Mouse (Mus musculus) ES-CJ7 (cell line): ENCODE results near the gene Tmem206.
A peak's percentile ranks its signal among the peaks of the same experiment; 100 is the strongest.

Experiments
- DNase-seq: peaks from one replicate; pipeline ENCODE4 v3.0.0; 2011; ENCODE audit warnings: low read depth, low spot score

Tmem206 gene

DNA sequence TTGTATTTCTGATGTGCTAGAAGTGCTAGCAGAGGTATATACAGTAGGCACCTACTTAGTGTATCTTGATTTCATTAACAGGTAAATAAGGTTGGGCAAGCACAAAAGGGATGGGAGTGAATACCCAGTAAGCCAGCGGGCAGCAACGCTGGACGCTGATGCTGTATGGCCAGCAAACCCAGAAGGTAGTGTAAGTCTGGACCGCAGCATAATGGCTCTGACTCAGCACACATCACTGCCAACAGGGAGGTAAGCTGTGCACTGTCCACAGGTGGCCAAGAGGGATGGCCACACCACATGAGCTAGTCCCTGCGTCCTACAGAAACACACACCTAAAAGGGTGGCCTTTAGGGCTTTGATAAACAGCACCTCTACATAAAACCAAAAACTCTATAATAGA is 24.6 kb downstream of the Tmem206 start:
- no peak for DNase-seq

DNA sequence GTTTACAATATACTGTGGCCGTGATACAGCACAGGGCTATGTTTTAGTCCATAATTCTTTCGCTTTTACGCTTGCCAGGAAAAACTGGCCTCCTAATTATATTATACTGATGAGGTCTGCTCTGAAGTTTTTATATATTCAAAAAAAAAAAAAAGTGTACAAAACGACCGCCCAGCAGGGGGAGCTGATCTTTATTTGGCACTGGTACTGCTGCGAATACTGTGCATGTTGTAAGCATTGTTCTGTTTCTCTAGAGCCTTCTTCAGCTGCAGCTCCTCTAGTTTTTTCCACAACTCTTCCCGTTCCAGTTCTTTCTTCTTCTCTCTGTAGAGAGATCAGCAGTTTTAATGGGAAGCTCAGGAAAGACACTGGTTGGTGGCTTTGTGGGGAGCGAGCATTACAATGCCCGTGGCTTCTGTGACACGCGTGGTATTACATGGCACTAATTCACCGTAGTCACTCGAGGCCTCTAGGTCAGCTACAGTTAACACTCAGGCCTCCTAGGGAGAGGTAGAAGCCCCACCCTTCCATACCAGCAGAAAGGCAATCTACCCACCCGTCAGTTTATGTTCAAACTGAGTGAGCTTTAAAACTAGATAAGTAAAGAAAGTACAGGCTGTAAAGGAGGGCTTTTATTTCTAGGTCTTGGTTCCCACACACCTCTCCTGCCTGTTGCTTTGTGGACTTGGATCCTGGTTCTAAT is 27.2 kb downstream of the Tmem206 start:
- DNase-seq = peak; percentile 52

DNA sequence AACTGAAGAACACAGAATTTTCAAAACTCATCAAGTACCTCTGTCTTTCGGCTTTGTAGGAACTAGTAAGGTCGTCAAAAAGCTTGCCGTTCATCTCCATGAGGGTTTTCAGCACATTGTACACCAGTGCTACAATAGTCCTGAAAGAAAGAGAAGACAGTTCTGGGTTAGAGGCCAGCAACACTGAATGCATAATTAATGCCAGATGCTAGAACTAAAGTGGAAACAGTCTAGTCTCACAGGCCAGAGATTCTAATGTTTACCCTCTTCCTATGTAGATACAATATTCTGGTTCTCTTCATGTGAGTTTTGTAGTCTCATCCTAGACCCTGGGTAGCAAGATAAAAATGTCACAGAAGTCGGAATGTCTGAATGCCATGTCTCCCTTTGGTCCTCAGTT is 28.1 kb downstream of the Tmem206 start:
- DNase-seq = no peak

DNA sequence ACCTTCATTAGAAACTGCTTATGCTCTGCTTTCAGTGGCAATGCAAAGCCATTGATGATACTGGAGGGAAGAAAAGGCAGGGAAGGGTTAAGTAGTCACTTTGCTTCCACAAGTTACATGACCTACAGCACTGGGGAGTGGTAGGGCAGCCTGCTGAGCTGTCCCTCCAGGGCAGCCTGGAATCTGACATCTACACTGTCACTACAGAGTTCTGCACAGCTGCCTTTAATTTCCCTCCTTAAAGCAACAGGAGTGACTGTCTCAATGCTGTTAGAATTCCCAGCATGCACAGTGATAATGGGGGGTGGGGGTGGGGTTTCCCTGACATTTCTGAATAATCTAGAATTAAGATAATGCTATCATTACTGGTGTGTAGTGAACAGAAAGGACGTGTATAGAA is 31.2 kb downstream of the Tmem206 start:
- DNase-seq = no peak

DNA sequence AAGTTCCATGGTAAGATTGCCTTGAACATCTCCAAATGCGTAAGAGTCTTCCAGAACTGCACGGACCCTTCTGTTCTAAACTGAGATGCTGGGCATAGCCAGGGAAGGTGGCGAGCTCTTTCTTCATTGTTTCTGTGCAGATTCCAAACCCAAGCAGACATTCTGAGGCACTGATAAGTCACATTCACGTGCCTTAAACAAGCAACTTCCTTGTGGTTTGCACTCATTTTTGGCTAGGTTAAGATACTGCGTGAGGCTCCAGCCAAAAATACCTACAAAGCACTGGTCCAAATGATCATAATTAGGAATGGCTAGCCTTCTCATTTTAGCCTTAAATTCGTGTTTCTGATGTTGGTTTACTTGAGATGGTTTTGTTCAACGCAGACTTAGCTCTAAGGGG is 33.8 kb downstream of the Tmem206 start:
- DNase-seq = no peak

DNA sequence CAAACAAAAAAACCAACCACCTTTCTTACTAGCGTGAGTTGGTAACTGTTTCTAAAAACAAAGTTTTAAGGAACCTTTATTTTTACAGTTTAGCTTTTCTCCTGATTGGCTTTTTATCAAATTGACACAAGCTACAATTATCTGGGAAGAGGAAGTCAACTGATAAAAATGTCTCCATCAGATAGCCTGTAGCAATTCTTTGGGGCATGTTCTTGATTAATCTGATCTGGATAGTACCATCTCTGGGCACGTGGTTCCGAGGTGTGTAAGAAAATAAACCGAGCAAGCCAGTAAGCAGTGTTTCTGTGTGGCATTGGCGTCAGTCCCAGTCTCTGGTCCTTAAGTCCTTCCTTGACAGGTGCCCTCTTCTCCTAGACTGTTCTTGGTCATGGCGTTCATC is 36.7 kb downstream of the Tmem206 start:
- DNase-seq = no peak

DNA sequence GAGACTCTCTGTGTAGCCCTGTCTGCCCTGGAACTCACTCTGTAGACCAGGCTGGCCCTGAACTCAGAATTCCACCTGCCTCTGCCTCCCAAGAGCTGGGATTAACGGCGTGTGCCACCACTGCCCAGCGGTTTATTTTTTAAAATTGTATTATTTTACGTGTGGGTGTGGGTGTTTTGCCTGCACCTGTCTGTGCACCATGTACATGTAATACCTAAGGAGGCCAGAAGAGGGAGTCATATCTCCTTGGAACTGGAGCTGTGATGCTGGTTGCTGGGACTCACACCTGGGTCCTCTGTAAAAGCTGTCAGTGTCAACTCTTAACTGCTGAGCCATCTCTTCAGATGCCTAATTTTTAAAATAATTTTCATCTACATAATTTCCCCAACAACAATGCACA is 38.8 kb downstream of the Tmem206 start:
- DNase-seq = peak; percentile 76

DNA sequence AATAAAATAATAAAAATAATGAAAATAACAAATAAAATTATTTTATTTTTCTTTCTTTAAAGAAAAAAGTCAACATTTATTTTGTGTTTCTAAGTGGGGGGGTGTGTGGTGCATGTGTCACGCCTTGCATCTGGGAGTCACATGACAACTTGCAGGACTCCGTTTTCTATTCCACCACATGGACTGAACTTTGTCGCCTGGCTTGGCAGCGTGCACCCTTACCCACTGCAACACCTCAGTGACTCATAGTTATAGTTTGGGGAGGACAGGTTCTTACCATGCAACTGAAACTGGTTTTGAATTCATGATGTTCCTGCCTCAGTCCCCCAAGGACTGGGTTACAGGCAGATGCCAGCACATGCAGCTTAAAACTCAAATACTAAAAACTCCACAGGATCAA is 42.5 kb downstream of the Tmem206 start:
- no peak for DNase-seq

DNA sequence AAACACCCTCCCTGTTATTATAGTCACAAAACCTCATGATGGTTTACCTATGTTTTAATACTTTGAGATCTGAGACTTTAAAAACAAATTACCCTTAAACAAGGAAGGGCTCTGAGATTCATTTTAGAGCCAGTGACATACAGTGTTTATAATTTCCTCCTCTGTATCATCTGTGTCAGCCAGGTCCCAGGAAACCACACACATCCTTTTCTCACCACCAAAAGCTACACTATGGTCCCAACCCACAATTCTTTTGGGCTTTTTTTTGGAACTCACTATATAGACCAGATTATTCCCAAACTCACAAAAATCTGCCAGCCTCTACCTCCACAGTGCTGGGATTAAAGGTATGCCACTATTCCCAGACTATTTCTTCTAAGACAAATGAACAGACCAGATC is 43.4 kb downstream of the Tmem206 start:
- DNase-seq = no peak

DNA sequence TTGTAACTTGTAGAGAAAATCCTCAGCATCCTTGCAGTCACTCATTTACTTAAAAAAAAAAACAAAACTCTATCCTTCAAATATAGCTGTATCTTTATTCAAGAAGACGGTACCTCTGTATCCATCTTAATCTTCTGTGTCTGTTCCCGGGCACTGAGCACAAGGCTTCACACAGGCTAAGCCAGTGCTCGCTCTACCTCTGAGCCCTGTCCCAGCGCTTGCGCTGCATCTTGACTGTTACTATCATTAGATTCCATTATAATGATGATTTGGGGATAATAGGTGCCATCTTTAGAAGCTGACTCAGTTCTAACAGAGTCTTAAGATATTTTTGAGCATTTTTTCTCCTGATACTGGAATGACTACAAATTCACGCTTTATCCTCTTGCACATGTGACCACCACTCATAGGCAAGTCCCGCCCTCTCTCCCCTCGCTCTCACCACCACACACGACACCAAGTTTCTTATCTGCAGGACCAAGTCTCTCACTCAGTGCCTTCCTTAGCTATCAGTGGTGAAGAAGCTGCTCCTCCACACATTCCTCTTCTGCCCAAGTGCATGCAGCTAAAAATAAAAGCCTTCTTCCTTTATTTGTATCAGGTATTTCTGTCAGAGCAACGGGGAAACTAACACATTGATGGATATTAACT is 49.4 kb downstream of the Tmem206 start:
- no peak for DNase-seq

DNA sequence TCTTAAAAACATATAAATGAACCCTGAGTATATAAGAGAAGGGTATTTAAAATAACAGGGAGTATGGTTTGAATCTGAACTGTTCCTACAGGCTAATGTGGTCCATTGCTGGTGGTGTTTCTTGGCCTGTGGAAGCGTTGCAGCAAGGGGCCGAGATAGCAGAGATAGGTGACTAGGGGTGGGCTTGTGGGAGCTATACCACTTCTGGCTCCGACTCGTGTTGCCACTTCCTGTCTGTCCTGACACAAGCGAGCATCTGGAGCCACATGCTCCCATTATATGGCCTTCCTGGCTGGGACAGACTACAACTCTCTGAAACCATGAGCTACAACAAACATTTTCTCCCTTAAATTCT is 49.9 kb downstream of the Tmem206 start:
- DNase-seq = no peak

DNA sequence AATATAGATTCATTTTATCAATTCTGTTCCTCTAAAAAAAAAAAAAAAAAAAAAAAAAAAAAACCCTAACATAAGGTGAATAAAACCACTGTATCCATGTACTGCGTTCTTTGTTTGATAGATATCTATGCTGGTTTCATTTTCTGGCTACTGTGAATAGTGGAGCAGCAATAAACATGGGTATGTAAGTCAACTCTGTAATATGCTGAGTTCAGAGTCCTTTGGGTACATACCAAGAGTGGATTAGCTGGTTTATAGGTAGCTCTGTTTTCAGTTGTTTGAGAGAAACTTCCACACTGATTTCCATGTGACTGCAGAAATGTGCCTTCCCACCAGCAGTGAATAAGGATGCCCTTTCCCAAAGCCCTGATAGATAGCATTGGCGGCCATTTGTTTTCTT is 52.4 kb downstream of the Tmem206 start:
- no peak for DNase-seq

DNA sequence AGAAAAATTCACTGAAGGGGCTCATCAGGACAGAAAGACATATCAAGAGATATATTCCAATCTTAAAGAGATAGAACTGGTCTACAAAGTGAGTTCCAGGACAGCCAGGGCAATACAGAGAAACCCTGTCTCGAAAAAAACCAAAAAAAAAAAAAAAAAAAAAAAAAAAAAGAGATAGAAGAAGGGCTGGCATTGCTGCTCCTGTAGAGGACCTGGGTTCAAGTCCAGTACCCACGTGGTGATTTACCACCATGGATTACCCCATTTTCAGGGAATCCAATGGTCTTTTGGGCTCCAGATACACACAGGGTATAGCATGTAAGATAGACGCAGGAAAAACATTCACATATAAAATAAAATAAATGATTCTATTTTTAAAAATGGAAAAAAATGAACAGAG is 55.1 kb downstream of the Tmem206 start:
- DNase-seq = no peak

DNA sequence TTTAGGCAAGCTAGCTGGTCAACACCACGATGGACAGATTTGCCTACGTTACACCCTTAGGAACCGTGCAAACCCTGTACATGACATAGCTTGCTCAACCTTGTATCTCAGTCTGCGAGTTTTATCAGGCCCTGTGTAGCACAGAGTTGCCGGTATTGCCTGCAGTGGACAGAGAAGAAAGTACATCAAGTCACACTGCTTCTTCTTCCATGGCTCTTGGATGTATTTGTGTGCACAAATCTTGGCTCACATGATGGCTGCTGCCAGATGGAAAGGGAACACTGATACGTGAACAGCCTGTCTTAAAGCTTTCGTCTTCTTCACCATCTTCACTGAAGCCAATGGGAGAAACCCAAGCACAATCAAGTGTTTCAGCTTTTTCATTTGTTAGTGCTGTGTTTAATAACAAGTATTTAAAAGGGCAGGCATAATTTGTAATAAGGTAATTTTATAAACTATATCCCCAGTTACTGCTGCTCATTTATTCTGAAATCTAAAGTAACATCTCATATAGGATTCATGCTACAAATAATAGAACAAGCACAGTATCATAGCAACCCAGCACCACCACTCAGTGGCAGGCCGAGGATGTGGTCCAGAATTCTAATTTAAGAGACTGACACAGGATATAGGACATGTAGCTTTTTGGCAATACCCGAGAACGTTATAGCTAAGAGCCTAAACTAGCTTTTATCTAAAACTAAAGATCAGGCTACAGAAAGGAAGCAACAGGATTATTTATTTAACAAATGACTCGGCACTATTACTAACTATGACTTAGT is 56.4 kb downstream of the Tmem206 start:
- no peak for DNase-seq

DNA sequence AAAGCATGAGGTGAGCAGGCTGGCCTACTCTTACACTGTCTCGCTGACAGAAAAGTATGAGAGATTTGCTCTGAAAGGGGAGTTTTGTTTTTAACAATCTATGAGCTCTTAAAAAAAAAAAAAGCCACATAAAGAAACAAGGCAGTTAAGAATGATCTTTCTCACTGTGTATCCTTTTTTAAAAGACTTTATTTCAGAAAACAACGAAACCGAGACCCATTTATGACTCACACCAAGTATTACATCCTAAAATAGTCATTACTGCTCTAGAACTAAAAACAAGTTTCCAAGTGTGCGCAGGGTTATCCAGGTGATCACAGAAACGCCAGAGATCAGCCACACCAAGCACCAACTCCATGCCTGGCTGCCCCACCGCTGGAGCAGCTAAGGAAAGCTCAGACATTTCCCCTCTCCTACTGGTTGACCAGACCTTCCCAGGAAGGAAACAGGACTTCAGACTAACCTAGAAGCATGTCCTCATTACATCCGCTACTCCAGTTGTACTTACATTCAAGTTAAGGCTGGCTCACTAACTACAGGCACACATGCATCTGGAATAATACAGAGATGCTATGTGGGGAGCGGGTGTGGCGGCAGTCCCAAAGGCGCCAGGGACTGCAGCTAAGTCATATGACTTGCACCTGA is 59.2 kb downstream of the Tmem206 start:
- DNase-seq = no peak

DNA sequence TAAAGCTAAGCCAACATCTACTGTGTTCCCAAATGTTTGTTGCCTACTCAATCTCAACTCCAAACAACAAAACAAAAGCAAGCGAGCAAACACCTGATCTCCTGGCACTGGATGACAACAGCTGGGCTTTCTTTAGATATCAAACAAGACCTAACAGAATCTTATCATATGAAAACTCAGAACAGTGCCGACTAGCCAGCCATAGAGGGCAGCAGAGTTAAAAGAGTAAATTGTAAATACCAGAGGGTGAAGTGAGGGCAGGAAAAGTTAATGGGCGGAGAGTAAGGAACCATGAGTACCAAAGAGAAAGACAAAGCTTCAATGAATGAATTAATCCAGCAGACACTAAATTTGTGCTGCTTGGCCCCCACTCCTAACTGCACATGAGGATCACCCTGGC is 65.6 kb downstream of the Tmem206 start:
- peak; percentile 76 for DNase-seq

DNA sequence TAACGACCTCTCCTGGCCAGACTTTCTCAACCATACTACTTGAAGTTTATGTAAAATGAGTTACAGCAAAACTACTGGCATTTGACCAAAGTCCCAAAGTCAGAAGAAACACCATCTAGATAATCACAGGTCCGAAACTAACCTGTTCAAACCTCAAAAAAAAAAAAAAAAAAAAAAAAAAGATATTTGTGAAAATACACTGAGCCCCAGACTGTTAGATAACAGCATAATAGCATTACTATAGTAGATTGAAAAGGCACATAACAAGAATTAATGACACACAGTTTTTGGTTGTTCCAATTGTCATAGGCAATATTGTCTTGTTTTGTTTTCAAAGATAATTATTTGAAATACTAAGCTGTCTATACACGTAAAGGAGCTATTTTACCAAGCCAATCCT is 67.8 kb downstream of the Tmem206 start:
- DNase-seq = no peak

DNA sequence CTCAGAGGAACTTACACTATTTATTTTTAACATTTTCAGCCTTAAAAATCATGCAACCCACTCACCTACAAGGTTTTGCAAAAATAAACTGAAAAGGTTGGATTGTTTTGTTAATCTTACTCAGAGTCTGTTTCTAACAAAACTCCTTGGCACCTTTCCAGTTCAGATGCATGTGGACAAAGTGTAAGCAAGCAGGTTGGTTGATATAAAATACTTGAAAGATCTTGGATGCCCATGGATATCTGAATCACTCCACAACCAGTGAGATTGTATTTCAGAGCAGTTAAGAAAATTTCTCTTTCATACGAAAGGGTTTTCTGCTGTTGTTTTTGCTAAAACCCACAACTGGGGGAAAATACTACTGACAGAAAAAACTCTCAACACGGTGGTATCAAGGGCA is 68.4 kb downstream of the Tmem206 start:
- no peak for DNase-seq

DNA sequence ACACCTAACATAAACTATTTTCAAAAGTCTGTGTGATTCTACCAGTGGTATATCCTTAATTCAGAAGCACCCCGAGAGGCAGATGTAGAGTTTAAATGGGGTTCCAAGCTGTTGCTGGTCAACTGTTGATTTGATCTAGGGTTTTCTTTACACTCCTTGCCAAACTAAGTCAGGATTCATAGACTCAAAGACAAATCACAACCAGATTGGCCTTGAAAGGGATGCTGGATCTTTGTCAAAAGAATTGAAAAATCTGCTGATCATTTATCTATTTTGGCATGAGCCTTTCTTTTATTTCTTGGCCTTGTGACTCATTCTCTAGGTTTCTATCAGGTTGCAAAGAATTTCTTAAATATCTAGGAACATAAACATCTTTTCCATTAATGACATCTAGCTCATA is 69.5 kb downstream of the Tmem206 start:
- DNase-seq = no peak

DNA sequence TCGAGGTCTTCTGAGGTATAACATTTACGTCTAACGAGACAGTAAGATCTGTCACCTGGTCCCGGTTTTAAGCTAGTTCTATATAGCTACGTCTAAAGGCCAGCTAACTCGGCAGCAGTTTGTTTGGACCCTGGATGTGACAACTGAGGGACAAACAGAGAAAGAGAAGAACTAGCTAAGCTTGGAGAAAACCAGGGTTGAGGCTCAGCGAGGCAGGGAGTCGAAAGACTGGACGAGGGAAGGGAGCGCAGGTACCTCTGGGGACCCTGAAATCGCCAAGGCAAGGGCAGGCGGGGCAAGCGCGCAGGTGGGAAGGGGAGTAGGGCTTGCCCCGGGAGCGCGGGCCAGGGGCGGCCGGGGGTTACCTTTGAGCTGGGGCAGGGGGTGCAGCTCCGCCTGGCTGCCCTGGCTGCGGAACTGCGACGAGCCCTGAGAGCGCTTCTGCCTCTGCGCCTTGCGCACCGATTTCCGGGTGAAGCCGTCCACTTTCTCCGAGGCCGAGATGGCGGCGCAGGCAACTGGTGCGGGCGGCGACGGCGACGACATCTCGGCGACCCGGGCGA is 70.2 kb downstream of the Tmem206 start:
- DNase-seq = peak; percentile 72

DNA sequence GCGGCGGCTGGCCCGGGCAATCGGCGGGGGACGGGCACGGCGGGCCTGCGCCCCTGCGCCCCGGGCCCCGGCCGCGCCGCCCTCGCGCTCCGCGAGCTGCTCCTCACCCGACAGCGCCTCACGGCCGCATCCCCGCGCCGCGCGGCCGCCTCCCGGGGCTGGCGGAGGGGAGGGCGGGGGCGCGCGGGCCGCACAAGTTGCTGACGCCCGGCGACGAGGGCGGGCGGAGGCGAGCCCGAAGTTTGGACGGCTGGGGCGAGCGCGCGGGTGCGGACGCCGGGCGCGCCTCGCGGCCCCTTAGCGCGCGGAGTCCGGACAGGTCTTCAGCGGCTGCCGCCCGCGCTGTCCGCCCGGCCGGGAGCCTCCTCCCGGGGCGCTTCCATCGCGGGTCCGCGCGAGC is 70.7 kb downstream of the Tmem206 start:
- no peak for DNase-seq
